Mouse (Mus musculus): ENCODE results near the gene Itga9.

Gene Itga9

DNA sequence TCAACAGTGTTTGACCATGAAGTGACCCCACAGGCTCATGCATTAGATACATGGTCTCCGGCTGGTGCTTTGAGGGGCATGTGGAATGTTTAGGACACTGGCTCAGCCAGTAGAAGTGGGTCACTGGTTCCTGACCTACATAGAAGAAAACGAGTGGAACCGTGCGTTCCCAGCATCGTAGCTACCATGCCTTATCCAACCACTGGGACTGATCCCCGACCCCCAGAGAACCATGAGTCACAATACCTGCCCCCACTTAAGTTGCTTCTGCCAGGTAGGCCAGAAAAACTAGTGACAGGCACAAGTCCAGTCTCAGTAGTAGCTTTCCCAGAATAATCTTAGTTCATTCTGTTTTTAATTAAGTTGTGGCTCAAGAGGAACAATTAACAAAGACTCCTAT lies 121.8 kb downstream of the Itga9 start:
- DNase-seq (ENCODE audit: low spot score): no peak

DNA sequence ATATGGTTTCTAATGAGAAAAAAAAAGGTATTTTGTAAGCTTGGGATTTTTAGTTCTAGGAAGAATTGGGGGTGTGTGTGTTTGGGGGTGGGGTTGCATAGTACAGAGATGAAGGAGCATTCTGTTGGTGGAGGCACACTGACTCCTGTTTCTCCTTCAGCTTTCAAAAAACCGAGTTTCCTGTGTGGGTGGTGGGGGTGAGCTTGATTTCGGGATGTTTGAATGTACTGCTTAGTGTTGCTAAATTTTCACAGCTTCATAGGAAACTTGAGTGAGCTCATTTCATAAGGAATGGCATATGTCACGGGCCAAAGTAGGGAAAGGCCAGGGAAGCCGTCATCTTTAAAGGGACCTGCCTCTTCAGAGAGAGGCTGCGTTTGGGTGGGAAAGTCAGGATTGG lies 122.5 kb downstream of the Itga9 start:
- no peak for DNase-seq (ENCODE audit: low spot score)

DNA sequence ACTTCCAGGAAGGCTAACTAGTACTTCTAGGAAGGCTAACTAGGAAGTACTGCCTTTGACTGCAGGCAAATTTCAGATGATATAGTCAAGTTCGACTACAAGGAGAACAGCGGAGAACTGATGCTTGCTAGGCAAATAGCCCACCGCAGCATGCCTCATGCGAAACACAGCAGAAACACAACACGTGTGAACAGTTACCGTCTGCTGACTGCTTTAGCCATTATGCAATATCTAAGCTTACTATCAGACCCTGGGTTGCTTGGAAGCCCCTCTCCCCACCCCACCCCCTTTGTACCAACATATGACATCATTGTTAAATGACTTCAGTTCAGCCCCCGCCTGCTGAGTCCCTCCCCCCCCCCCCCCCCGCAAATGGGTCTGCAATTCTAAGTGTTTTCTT lies 123.7 kb downstream of the Itga9 start:
- no peak for DNase-seq (ENCODE audit: low spot score)

DNA sequence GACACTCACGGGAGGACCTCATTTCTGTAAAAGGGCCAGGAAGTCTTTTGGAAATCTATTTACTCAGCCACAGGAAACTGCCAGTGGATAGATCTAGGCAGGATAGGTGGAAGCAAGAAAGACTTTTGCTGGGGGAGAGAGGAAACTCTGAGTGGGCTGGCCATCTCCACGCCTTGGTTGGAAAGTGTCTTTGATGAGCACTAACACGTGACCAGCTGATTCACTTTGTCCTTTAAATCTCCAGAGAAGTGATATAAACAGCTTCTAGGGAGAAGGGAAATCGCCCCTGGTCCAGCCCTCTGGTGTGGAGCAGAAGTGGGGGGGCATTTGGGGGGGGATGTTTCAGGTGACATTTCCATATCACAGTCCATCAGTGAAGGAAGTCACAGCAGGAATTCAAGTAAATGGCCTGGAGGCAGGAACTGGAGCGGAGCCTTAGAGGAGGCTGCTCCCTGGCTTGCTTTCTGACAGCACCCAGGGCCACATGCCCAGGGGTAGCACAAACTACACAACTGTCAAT lies 124.4 kb downstream of the Itga9 start:
- DNase-seq (ENCODE audit: low spot score): no peak

DNA sequence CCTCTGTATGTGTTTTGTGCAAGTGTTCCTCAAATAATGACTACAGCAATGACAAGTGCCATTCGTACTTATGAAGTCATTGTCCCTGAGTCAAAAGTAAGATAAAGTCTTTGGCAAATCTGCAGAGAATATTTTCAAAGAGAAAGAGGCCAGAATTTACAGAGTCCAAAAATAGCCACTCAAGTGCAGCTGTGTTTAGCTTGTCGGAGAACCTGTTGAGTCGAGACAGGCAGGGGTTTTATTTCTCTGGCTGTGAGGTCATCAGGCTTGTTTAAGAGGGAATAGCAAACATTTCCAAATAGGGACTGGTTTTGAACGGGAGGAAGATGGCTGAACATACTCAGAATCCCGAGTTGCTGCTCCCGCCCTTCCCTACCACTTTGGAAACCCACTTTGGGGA lies 125.2 kb downstream of the Itga9 start:
- no peak for DNase-seq (ENCODE audit: low spot score)

DNA sequence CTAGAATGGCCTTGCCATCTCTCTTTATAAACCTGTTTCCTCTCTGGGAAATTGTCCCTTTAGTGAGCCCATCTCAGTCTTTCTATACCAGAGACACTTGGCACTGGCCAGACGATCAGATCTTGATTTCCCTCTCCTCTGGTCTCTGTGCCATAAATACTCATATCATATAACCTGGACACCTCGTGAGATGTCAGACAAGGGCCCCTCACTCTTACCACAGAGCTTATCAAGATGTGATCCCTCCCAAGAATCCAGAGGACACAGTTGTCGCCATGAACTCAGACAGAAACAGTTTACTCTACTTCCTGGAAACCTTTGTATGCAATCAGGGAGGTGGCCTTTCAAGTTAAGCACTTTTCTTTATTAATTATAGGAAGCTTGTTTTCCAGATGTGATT lies 127.1 kb downstream of the Itga9 start:
- DNase-seq (ENCODE audit: low spot score): no peak

DNA sequence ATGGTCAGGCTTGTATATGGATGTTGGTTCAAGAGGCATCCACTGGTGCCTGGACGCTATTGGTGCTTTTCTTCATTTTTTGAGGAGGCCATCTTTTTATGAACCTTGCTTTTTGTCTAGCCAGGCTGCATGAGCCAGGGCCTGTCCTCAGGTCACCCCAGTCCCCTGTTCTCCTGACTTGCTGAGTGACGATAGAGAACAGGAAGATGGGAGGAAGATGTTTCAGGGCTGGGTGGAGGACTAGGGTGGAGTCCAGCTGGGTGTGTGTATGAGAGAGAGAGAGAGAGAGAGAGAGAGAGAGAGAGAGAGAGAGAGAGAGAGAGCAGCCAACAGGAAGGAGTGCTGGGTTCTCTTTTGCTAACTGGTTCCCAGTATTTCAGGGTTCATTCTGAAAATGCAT lies 130.6 kb downstream of the Itga9 start:
- no peak for DNase-seq (ENCODE audit: low spot score)

DNA sequence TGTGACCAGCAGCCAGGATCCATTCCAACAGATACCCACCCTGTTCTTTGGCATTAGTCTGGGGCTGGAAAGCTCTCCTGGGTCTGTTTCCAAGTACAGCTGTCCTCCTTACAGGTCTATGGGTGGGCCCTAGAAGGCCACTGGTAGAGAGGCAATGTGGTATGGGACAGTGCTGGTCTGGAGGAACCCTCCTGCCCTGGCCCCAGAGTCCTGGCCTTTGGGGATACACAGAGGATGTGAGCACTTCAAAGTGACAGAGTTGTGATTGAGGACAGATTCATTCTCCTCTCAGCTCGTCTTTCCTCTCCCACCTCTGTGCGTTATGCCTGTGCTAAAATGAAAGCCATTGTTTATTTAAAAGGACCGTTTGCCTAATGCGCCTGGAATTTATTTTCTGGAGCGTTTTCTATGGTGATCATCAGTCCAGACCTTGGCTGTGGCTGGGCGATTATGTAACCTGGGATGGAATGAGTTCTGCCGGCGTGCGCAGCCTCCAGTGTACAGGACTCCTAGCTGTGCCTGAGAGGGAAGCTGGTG lies 131.2 kb downstream of the Itga9 start:
- DNase-seq (ENCODE audit: low spot score): no peak

DNA sequence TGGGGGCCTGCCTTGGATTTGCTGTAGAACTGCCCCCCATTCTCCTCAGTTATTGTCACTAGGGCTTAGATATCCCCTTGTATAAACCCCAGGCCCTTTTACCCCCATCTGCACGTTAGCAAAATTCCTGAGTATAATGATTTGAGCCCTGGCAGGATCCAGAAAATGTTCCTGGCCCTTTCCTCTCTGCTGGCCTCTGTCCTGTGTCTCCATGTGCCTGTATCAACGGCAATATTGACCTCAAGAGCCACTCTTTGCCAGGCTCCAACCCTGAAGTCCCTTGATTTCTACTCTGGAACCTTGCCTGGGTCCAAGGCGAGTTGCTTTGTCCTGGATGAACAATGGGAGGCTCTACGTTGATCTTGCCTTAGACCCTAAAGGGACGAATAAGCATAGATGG lies 131.8 kb downstream of the Itga9 start:
- DNase-seq (ENCODE audit: low spot score): no peak

DNA sequence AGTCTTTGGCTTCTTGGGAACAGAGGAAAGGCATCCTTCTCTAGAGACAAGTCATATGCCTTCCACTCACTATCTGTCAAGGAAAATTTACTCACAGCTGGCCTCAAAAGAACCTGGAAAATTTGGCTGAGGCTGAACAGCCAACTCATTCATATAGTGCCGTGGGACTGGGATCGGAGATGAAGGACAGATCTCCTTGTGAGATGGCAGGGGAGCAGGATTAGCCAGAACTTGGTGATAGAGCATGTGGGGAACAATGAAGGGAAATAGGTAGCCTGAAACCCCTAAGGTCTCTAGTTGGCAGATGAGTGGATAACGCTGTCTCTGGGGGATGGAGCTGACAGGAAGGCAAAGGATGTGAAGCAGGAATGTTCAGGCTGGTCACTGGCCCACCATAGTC lies 132.6 kb downstream of the Itga9 start:
- DNase-seq (ENCODE audit: low spot score): no peak

DNA sequence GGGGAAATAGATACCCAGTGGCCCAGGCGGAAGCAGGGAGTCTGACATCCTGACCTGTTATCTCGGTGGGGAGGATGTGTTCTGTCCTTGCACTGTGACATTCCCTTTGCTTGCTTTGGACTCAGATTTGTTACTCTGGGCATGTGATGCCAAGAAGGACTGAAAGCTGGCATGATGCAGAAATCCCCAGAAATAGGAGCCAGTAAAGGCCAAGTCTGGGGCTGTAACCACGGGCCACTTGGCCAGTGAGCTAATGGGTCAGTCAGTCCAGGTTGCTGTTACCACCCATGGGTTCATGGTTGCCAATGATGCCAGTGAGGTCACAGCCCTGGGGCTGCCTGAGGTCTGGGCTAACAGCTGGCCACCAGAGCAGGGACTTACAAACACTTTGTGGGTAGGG lies 133.2 kb downstream of the Itga9 start:
- DNase-seq (ENCODE audit: low spot score): no peak

DNA sequence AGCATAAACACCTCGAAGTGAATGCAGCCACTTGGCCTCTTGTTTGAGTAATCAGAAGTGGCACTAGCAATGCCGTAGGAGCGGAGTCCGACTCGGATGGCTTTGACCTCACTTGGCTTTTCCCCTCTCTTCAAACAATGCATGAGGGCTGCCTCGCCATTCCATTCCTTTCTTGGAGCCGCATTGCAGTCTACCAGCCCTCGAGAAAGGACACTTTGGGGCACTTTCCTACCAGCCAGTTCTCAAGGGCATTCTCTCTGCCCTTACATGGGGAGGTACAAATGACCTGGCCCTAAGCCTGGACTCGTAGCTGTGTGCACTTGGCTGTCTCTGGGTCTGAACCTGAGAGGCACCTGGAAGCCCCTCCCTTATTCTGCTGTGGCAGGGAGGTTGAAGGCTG lies 134.8 kb downstream of the Itga9 start:
- no peak for DNase-seq (ENCODE audit: low spot score)

DNA sequence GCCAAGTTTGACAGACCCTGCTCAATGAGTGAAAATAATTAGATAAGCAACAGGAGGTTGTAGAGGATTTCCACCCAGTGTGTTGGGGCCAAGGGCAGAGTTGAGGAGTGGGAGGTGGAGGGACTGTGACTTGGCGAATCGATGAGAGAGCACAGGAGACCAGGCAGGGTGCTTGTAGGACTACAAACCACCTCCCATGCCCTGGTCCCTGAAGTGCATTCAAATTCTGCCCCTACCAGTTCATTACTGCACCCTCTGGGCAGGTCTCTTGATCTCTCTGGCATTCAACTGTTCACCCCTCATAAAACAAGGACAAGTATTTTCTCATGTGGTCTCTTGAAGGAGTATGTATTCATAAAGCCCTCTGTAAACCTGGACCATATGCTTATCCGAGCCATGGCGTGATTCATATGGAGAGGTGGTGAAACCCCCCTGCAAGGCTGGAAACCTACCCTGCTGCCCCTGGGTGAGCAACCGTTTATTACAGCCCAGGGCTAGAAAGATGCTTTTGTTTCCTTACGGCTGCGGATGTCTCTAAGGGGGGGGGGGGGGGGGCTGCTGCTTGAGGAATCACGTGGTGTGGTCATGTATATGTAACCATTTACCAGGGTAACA lies 143.0 kb downstream of the Itga9 start:
- no peak for DNase-seq (ENCODE audit: low spot score)

DNA sequence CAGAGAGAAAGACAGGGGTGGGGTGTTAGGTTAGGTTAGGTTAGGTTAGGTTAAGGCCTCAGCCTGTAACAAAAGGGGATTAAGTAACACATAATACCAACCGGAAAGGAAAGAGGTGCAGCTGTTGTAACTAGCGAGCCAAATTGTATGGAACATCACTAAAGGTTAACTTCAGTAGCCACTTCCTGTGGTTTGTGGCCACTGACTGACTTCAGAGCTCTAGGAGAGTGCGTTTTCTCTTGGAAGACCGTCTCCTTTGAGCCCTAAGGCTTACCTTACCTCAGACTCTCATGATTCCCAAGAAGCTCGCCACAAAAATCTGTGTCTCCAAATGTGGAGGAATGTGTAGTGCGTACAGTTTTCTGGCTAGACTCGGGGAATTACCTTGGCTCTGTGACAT lies 144.3 kb downstream of the Itga9 start:
- no peak for DNase-seq (ENCODE audit: low spot score)

DNA sequence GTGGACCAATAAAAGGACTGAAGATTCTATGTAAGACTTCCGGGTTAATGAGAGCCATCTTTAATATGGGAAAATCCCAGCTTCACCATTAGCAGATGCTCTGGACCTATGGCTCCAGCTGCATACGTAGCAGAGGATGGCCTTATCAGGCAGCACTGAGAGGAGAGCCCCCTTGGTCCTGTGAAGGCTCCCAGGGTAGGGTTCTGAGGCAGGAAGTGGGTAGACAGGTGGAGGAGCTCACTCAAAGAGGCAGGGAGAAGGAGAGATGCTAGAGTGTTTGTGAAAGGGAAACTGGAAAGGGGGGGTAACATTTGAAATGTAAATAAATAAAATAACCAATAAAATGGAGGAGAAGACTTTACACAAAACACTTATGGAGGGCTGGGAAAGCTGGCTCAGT lies 145.9 kb downstream of the Itga9 start:
- no peak for DNase-seq (ENCODE audit: low spot score)

DNA sequence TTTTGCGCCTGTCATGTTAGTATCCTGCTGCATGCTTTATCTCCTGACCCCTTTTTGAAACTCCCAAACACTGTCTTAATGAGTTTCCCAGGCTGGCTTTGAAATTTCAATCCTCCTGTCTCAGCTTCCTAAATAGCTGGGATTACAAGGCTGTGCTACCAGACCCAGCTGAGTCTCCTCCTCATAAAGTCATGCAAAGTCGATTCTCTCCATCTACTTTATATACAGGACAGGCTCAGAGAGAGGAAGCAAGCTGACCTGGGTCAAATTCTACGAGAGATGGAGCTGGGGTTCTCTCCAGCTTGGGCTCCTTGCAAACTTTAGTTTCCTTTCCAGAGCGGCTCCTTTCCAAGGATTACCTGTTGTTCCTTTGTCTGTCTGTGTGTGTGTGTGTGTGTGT lies 153.0 kb downstream of the Itga9 start:
- DNase-seq (ENCODE audit: low spot score): no peak

DNA sequence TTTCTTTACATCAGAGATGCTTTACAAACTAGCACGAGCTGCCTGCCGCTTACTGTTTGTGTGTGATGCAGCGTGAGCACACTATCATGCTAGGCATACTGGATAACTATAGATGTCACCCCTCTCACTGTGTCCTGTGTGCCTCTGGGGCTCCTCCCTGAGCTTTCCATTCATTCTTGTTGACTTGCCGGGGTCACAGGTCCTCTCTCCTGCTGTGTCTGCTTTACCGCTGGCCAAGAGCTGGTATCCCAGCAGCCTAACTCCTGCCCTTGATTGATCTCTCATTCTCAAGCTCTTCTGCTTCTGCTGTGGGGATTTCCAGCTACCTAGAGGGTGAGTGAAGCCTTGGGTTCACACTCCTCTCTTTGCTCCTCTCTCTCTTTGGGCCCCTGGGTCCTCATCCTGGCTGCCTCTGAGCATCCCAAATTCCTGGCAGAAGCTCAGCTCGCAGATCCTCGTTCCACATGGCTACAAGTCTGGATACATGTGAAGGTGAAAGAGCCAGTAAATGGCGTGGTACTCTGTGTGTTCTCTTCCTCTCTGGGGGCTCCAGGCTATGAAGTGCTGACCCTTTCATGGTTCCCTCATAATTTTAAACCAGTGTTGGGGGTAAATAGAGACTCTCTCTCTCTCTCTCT lies 155.6 kb downstream of the Itga9 start:
- no peak for DNase-seq (ENCODE audit: low spot score)

DNA sequence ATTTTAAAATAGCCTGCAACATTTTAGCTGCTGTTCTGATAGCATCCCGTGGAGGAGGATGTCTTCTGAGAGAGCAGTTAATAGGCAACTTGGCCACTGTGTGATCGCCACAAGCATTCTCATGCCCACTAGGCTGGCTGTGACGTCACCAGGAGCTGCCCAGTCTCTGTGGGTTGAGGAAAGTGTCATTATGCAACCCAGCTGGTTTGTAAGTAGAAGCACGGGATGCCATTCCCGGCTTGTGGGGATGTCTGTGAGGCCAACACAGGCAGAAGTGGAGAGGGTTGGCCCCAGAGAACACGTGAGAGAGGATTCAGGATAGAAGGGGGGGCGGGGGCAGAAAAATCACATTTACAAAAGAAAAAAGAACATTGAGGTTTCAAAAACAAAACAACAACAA lies 156.3 kb downstream of the Itga9 start:
- no peak for DNase-seq (ENCODE audit: low spot score)

DNA sequence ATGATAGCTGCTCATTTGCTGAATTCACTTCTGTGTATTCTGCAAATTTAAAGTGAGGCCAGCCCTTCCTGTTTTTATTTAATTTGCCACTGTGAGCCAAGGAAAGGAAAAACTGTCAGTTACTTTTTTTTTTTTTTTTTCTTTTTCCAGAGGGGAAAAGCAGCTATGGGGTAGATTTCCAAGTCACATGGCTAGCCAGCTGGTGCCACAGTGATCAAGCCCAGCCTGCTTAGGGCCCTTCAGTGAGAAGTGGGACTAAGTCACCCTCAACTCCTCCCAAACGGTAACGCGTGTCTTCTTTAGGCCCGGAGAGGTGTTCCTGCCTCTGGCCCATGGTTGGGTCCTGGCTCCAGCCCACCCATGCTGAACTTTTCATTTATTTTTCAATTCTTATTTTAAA lies 156.7 kb downstream of the Itga9 start:
- DNase-seq (ENCODE audit: low spot score): no peak

DNA sequence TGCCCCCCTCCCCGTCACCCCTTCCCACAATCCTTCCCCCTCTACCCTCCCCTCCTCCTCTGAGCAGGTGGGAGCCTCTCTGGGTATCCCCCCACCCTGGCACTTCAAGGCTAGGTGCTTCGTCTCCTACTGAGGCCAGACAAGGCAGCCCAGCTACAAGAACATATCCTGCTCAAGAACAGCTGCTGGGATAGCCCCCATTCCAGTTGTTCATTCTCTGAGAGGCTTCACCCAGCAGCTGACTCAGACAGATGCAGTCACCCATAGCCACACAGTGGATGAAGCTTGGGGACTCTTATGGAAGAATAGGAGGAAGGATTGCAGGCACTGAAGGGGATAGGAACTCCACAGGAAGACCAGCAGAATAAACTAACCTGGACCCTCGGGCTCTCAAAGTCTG lies 157.2 kb downstream of the Itga9 start:
- no peak for DNase-seq (ENCODE audit: low spot score)

DNA sequence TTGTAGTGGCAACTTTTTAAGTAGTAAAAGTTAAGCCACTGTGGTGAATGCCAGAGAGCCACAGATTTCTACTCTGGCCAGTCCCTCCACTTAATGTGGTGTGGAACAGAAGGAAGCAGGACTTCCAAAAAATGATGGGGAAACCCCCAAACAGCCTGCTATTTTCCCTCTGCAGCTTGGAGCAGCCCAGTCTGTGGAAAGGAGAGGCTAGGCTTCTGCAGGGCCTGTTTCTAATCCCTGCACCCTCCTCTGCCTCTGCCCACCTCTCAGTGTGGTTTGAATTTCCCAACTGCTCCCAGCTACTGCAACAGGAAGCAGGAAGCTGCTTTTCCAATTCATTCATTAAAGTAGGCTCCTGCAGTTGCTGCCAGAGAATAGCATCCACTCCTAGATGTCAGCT lies 158.6 kb downstream of the Itga9 start:
- no peak for DNase-seq (ENCODE audit: low spot score)

DNA sequence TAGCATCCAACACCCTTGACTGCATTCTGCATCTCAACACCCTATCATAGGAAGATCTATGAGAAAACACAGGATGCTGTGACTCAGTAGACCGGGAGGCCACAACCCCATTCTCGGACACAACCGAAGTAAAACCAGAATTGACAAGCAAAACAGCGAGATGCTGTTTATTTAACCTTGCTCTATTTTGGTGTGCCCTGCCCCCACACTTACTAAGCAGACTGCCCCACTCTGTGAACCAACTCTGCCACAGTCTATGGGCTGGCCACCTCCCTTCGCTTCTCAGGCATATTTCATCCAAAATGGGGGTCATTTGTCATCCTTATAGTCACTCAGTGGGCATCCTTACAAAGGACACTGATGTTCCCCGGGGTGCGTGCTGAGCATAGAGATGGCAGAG lies 160.5 kb downstream of the Itga9 start:
- no peak for DNase-seq (ENCODE audit: low spot score)

DNA sequence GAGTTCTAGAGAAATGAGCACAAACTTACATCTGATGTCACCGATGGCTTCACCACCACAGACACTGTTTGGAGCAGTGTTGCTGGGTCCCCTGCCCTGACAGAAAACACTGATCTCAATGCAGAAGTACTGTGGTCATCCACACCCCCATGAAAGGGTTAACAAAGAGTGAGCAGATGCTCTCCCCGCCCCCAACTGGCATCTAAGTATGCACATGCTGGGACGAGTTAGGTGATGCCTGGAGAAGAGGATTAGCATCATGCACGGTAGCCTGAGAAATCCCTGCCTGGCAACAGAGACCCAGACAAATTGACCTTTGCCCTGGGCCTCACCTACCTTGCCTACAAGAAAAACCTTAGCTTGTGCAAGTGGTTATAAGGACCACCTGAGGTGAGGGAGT lies 162.1 kb downstream of the Itga9 start:
- no peak for DNase-seq (ENCODE audit: low spot score)

DNA sequence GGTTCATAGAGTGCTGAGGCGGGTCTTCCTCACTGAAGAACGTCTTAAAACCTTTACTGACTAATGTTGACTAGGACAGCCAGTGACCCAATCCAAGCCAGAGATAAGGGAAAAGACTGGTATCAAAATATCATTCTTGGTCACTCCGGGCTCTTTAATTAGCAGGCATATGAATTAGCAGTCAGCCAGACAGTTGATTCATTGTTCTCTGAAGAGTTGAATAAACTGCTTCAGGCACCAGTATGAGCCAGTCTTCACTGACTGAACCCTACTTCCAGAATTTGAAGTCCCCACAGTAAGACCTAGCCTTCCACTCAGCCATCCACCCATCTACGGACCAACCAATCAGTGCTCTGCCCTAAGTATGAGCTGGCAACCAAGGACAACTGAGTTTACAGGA lies 163.9 kb downstream of the Itga9 start:
- DNase-seq (ENCODE audit: low spot score): no peak

Measured in adipocyte (in vitro differentiated cells).